Mouse (Mus musculus): Measurements from ENCODE around the gene Tmcc2. TPM values are rescaled to one million over a fixed set of nuclear protein-coding genes. Genes with fewer than 3 reads are reported as not detected.

Gene Tmcc2
- polyA plus RNA-seq, 1 experiment, result 35.2 TPM

DNA sequence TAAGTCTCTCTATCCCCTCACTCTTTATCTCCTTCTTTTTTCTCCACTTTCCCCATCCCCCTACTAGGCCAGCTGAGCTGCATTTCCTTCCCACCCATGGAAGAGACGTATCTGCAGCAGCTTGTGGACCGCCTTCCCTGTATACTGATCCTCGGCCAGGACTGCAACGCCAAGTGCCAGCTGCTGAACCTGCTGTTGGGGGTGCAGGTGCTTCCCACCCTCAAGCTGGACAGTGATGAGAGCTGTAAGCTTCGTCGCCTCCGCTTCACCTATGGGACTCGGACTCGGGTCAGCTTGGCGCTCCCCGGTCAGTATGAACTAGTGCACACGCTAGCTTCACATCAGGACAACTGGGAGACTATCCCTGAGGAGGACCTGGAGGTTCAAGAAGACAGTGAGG lies 43.0 kb upstream of the Tmcc2 start:
- H3K4me2 ChIP-seq (ENCODE audit: low read depth), result no peak overlapping the region
- H3K36me3 ChIP-seq (ENCODE audit: control insufficient read depth, insufficient read depth), result peaks cover 7% of the 10 kb centered on the region
- H3K79me2 ChIP-seq (ENCODE audit: control insufficient read depth, insufficient read depth), result peaks cover 16% of the 10 kb centered on the region

GRCm38 (mm10) chr1:132433349-132433748 lies 42.3 kb upstream of the Tmcc2 start:
- Histone ChIP-seq H3K79me2 (ENCODE audit: control insufficient read depth, insufficient read depth) (peaks cover 22% of the 10 kb centered on the region), H3K4me3 (no peak overlapping the region), H3K4me2 (ENCODE audit: low read depth) (no peak overlapping the region), H3K36me3 (ENCODE audit: control insufficient read depth, insufficient read depth) (peaks cover 7% of the 10 kb centered on the region), H3K27me3 (ENCODE audit: control insufficient read depth, insufficient read depth, insufficient read length) (no peaks in the 10 kb centered on the region), H3ac (ENCODE audit: control insufficient read depth, insufficient read length) (no peak overlapping the region)
- TF ChIP-seq POLR2A (IDR thresholded peaks at IDR 0.05; ENCODE audit: insufficient read length, low read depth), result no peak
- peak in 2 of 3 experiments; percentile 3 to 7 for TF ChIP-seq MYOD1 (IDR thresholded peaks at IDR 0.05; ENCODE audit: control insufficient read depth in 1 of 3, insufficient read length in 2 of 3, low read depth in 2 of 3)

More for the DNA sequence above, 43.0 kb upstream of the Tmcc2 start:
- no peak for TF ChIP-seq E2F4 (IDR thresholded peaks at IDR 0.05; ENCODE audit: insufficient read depth)
- TF ChIP-seq REST (IDR thresholded peaks at IDR 0.05; ENCODE audit: insufficient read depth, insufficient read length), result no peak
- H3K27me3 ChIP-seq (ENCODE audit: control insufficient read depth, insufficient read depth, insufficient read length), result no peaks in the 10 kb centered on the region
- no peak overlapping the region for H3K4me3 ChIP-seq
- H3ac ChIP-seq (ENCODE audit: control insufficient read depth, insufficient read length), result no peak overlapping the region

DNA sequence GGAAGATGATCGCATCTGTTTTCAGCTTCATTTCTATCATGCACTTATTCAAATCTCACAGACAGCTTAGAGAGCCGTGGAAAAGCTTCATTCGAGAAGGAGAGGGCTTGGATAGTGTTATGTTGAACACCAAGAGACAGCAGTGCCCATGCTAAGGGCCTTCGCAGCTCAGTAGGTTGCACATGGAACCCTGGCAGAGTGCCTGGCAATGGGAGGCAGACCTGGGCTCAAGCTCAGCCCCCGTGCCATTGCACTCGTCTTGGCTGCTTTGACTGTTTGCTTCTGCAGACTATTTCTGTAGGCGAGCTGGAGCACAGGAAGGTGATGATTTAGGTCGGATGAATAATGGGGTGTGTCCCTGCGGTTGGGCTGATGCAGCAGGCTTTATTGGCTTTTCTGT lies 40.6 kb upstream of the Tmcc2 start:
- peaks cover 11% of the 10 kb centered on the region for H3K36me3 ChIP-seq (ENCODE audit: control insufficient read depth, insufficient read depth)
- no peaks in the 10 kb centered on the region for H3K27me3 ChIP-seq (ENCODE audit: control insufficient read depth, insufficient read depth, insufficient read length)
- H3K4me3 ChIP-seq, result no peak overlapping the region
- no peak overlapping the region for H3ac ChIP-seq (ENCODE audit: control insufficient read depth, insufficient read length)
- peaks cover 28% of the 10 kb centered on the region for H3K79me2 ChIP-seq (ENCODE audit: control insufficient read depth, insufficient read depth)
- TF ChIP-seq USF1 (IDR thresholded peaks at IDR 0.05; ENCODE audit: low read depth) (no peak), TCF12 (IDR thresholded peaks at IDR 0.05; ENCODE audit: insufficient read depth, poor library complexity, severe bottlenecking) (no peak), TCF3 (IDR thresholded peaks at IDR 0.05; ENCODE audit: insufficient read length, low read depth) (no peak), POLR2AphosphoS2 (IDR thresholded peaks at IDR 0.05; ENCODE audit: insufficient read length, low read depth) (no peak), SRF (IDR thresholded peaks at IDR 0.05; ENCODE audit: control insufficient read depth, insufficient read length, low read depth) (no peak), MYOD1 (IDR thresholded peaks at IDR 0.05; ENCODE audit: control insufficient read depth in 1 of 3, insufficient read length in 2 of 3, low read depth in 2 of 3) (peak in 1 of 3 experiments; percentile 1), MAX (IDR thresholded peaks at IDR 0.05; ENCODE audit: low read depth) (no peak), CEBPB (IDR thresholded peaks at IDR 0.05; ENCODE audit: insufficient read depth, poor library complexity, severe bottlenecking) (no peak)
- H3K4me2 ChIP-seq (ENCODE audit: low read depth), result peak overlapping the region; percentile 58

GRCm38 (mm10) chr1:132430818-132431217 lies 39.7 kb upstream of the Tmcc2 start:
- H3K4me2 ChIP-seq (ENCODE audit: low read depth), result no peak overlapping the region
- no peak for TF ChIP-seq USF1 (IDR thresholded peaks at IDR 0.05; ENCODE audit: low read depth)
- no peak for TF ChIP-seq REST (IDR thresholded peaks at IDR 0.05; ENCODE audit: insufficient read depth, insufficient read length)
- TF ChIP-seq E2F4 (IDR thresholded peaks at IDR 0.05; ENCODE audit: insufficient read depth), result no peak
- no peak for TF ChIP-seq CEBPB (IDR thresholded peaks at IDR 0.05; ENCODE audit: insufficient read depth, poor library complexity, severe bottlenecking)
- TF ChIP-seq POLR2A (IDR thresholded peaks at IDR 0.05; ENCODE audit: insufficient read length, low read depth), result no peak
- no peak for TF ChIP-seq MAX (IDR thresholded peaks at IDR 0.05; ENCODE audit: low read depth)
- TF ChIP-seq MYOD1 (IDR thresholded peaks at IDR 0.05; ENCODE audit: control insufficient read depth in 1 of 3, insufficient read length in 2 of 3, low read depth in 2 of 3), result no peak
- no peak for TF ChIP-seq POLR2AphosphoS2 (IDR thresholded peaks at IDR 0.05; ENCODE audit: insufficient read length, low read depth)
- TF ChIP-seq TCF3 (IDR thresholded peaks at IDR 0.05; ENCODE audit: insufficient read length, low read depth), result no peak
- no peak for TF ChIP-seq TCF12 (IDR thresholded peaks at IDR 0.05; ENCODE audit: insufficient read depth, poor library complexity, severe bottlenecking)
- TF ChIP-seq SRF (IDR thresholded peaks at IDR 0.05; ENCODE audit: control insufficient read depth, insufficient read length, low read depth), result no peak
- no peak for TF ChIP-seq MYOG (IDR thresholded peaks at IDR 0.05; ENCODE audit: control insufficient read depth in 1 of 3, insufficient read depth in 1 of 3, insufficient read length in 2 of 3, low read depth in 2 of 3)

DNA sequence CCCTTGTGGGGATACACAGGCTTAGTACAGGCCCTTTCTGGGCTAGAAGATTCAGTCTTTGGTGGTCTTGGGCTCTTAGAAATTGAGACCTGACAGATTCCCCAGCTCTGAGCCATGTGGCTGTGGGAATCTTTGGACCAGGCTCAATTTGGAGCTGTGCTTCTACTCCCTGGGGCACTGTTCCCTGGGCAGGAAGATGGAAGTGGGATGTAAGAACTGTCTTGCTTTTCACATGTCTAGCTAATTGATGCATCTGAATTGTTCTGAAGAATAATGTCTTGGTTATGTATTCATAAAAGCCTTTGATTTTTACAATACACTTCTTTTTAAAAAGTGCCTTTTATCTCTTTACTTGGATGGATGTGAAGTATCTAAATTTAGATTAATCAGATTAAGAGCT lies 34.5 kb upstream of the Tmcc2 start:
- H3K4me3 ChIP-seq, result no peak overlapping the region
- peaks cover 66% of the 10 kb centered on the region for H3K79me2 ChIP-seq (ENCODE audit: control insufficient read depth, insufficient read depth)
- peaks cover 4% of the 10 kb centered on the region for H3K36me3 ChIP-seq (ENCODE audit: control insufficient read depth, insufficient read depth)
- TF ChIP-seq MYOD1 (IDR thresholded peaks at IDR 0.05; ENCODE audit: control insufficient read depth in 1 of 3, insufficient read length in 2 of 3, low read depth in 2 of 3) (no peak), REST (IDR thresholded peaks at IDR 0.05; ENCODE audit: insufficient read depth, insufficient read length) (no peak), POLR2A (IDR thresholded peaks at IDR 0.05; ENCODE audit: insufficient read length, low read depth) (no peak), SRF (IDR thresholded peaks at IDR 0.05; ENCODE audit: control insufficient read depth, insufficient read length, low read depth) (no peak), CEBPB (IDR thresholded peaks at IDR 0.05; ENCODE audit: insufficient read depth, poor library complexity, severe bottlenecking) (no peak), TCF12 (IDR thresholded peaks at IDR 0.05; ENCODE audit: insufficient read depth, poor library complexity, severe bottlenecking) (no peak), USF1 (IDR thresholded peaks at IDR 0.05; ENCODE audit: low read depth) (no peak)
- no peak overlapping the region for H3ac ChIP-seq (ENCODE audit: control insufficient read depth, insufficient read length)
- H3K4me2 ChIP-seq (ENCODE audit: low read depth), result no peak overlapping the region
- no peaks in the 10 kb centered on the region for H3K27me3 ChIP-seq (ENCODE audit: control insufficient read depth, insufficient read depth, insufficient read length)

More at GRCm38 (mm10) chr1:132430818-132431217, 39.7 kb upstream of the Tmcc2 start:
- Histone ChIP-seq H3K79me2 (ENCODE audit: control insufficient read depth, insufficient read depth) (peaks cover 34% of the 10 kb centered on the region), H3ac (ENCODE audit: control insufficient read depth, insufficient read length) (no peak overlapping the region), H3K27me3 (ENCODE audit: control insufficient read depth, insufficient read depth, insufficient read length) (no peaks in the 10 kb centered on the region), H3K36me3 (ENCODE audit: control insufficient read depth, insufficient read depth) (peaks cover 11% of the 10 kb centered on the region), H3K4me3 (no peak overlapping the region)
